Mouse (Mus musculus) fibroblast of lung, adult 2 months (primary cell): ENCODE results near the gene Ate1.
"Not testable (repeated sequence)": the region's sequence is repeated elsewhere in the genome, so short reads cannot be mapped to it uniquely, and the experiment has no call there.

Experiments
- DNase-seq: peaks from one replicate; pipeline ENCODE4 v3.0.0-alpha.2; 2011; ENCODE audit warnings: low read depth

Ate1 gene

GRCm38 (mm10) chr7:130520812-130521422 is 748 bp upstream of the Ate1 start:
- no peak for DNase-seq

- DNase-seq, result peak; percentile 94
Measured at GRCm38 (mm10) chr7:130519096-130520048, 797 bp downstream of the Ate1 start.

- no peak for DNase-seq
Measured at GRCm38 (mm10) chr7:130518213-130519095, 1.7 kb downstream of the Ate1 start.

GRCm38 (mm10) chr7:130510243-130510642 is 9.9 kb downstream of the Ate1 start:
- no peak for DNase-seq

- DNase-seq, result no peak
Measured at GRCm38 (mm10) chr7:130503006-130503405, 17.2 kb downstream of the Ate1 start.

GRCm38 (mm10) chr7:130501499-130501898 is 18.7 kb downstream of the Ate1 start:
- no peak for DNase-seq

GRCm38 (mm10) chr7:130493346-130493745 is 26.8 kb downstream of the Ate1 start:
- no peak for DNase-seq

GRCm38 (mm10) chr7:130492026-130492425 is 28.1 kb downstream of the Ate1 start:
- DNase-seq, result no peak

GRCm38 (mm10) chr7:130479003-130479402 is 41.2 kb downstream of the Ate1 start:
- DNase-seq, result not testable (repeated sequence)

GRCm38 (mm10) chr7:130475970-130476369 is 44.2 kb downstream of the Ate1 start:
- peak; percentile 42 for DNase-seq

- DNase-seq, result no peak
Measured at GRCm38 (mm10) chr7:130473881-130474280, 46.3 kb downstream of the Ate1 start.

- no peak for DNase-seq
Measured at GRCm38 (mm10) chr7:130472683-130473082, 47.5 kb downstream of the Ate1 start.

- DNase-seq, result no peak
Measured at GRCm38 (mm10) chr7:130471045-130471444, 49.1 kb downstream of the Ate1 start.

GRCm38 (mm10) chr7:130455587-130456246 is 64.5 kb downstream of the Ate1 start:
- DNase-seq, result peak; percentile 87

GRCm38 (mm10) chr7:130454226-130454625 is 65.9 kb downstream of the Ate1 start:
- DNase-seq, result no peak

GRCm38 (mm10) chr7:130435776-130436175 is 84.4 kb downstream of the Ate1 start:
- DNase-seq, result no peak

GRCm38 (mm10) chr7:130432141-130432540 is 88.0 kb downstream of the Ate1 start:
- DNase-seq, result no peak

- no peak for DNase-seq
Measured at GRCm38 (mm10) chr7:130426586-130426985, 93.6 kb downstream of the Ate1 start.

- no peak for DNase-seq
Measured at GRCm38 (mm10) chr7:130425991-130426390, 94.2 kb downstream of the Ate1 start.

- DNase-seq, result no peak
Measured at GRCm38 (mm10) chr7:130419961-130420360, 100.2 kb downstream of the Ate1 start.

GRCm38 (mm10) chr7:130407622-130408021 is 112.5 kb downstream of the Ate1 start:
- no peak for DNase-seq

- no peak for DNase-seq
Measured at GRCm38 (mm10) chr7:130403346-130403745, 116.8 kb downstream of the Ate1 start.
